In the genomic region with DNA sequence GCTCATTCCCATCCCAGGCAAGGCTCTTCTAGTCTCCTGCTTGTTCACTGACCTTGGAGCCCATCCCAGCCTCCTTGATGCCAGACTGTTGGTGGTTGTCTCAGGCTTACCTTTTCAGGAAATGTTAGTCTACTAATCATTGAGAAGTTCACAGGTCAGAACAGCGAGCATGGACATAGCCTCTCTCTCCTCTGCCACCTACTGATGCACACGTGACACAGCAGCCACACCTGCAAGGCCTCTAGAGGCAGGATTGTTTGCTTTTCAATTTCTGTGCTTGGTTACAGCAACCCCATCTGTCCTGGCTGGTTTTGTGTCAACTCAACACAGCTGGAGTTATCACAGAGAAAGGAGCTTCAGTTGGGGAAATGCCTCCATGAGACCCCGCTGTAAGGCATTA, we compare ENCODE assay signal across 24 mouse cellular contexts. TPM values are rescaled to one million over a fixed set of nuclear protein-coding genes. Genes with fewer than 3 reads are reported as not detected.
A peak's percentile ranks its signal among the peaks of the same experiment; 100 is the strongest.
DNase-seq lines count a peak whose midpoint lies in the region; TF ChIP-seq lines count a peak whose summit lies in the region.
"Had no signal": no experiment of that assay in that cellular context is flagged by ENCODE, and none has a peak within 500 bp of the region (broad histone marks: within the 10 kb centered on the region; RNA-seq: fewer than 3 reads in every experiment).

No protein-coding gene starts in this region.

- 23% methylated on average over 3 of the region's 3 CpGs for WGBS in small intestine, adult 2 months

- no peaks in the 10 kb centered on the region for H3K9me3 ChIP-seq in CH12.LX (replicated peaks; ENCODE audit: low read length)
- H3K9me3 ChIP-seq: embryonic facial prominence, embryonic 12.5 days; limb, embryonic 10.5 days; megakaryocyte, embryonic 14.5 days; midbrain, embryonic 13.5 days; neural tube, embryonic 12.5 days had no signal

- no peak for TF ChIP-seq POLR2A in CH12.LX (IDR thresholded peaks at IDR 0.05; ENCODE audit: low read depth, low read length)
- no peak for TF ChIP-seq POLR2A in small intestine, adult 2 months (IDR thresholded peaks at IDR 0.05; ENCODE audit: low read depth, low read length)

- DNase-seq in layer of hippocampus, adult 2 months (ENCODE audit: low spot score in 2 of 2), result no peak
- DNase-seq in layer of hippocampus, adult 18-20 months (ENCODE audit: low spot score in 2 of 2), result no peak
- DNase-seq in CH12.LX (ENCODE audit: extremely low read depth) (peak; percentile 26), ES-CJ7 (ENCODE audit: low read depth, low spot score) (peak; percentile 25)
- DNase-seq in adrenal gland, postnatal 25 days, result no peak
- no peak for DNase-seq in cerebellum, postnatal 36 days
- DNase-seq in frontal cortex, postnatal 10 days (ENCODE audit: low spot score in 2 of 2), result no peak
- DNase-seq: adrenal gland, adult 2 months; cerebellum, adult 18-20 months; cerebellum, postnatal 14 days; kidney, adult 9 months; kidney, postnatal 4 days; liver, postnatal 0 days; right cerebral cortex, postnatal 14 days; thymus, postnatal 14 days had no signal

- H3K27ac ChIP-seq in layer of hippocampus, adult 2 months, result no peak overlapping the region
- no peak overlapping the region for H3K27ac ChIP-seq in CH12.LX (ENCODE audit: insufficient read depth, low read depth)
- peak overlapping the region; percentile 82 for H3K27ac ChIP-seq in small intestine, adult 2 months (ENCODE audit: insufficient read depth, low read depth, low read length)
- H3K27ac ChIP-seq: embryonic facial prominence, embryonic 12.5 days; limb, embryonic 10.5 days; midbrain, embryonic 13.5 days; neural tube, embryonic 12.5 days had no signal

- dilution Hi-C loops in CH12.LX (cut with MboI; ENCODE audit: extremely low pct_ligation_motif_present, extremely low pct_unique_long_range_greater_than_20kb, low sequenced_read_pairs), result no loop called here

- H3K9ac ChIP-seq in CH12.LX (ENCODE audit: insufficient read depth, low read depth), result no peak overlapping the region
- H3K9ac ChIP-seq: embryonic facial prominence, embryonic 12.5 days; liver, postnatal 0 days; midbrain, embryonic 13.5 days; neural tube, embryonic 12.5 days had no signal

- H3K36me3 ChIP-seq in CH12.LX (replicated peaks in 1 of 2; ENCODE audit: control insufficient read depth in 1 of 2, insufficient read depth in 1 of 2, low read length in 1 of 2), result no peaks in the 10 kb centered on the region
- no peaks in the 10 kb centered on the region for H3K36me3 ChIP-seq in small intestine, adult 2 months (ENCODE audit: control insufficient read depth, insufficient read depth, low read length)
- H3K36me3 ChIP-seq: embryonic facial prominence, embryonic 12.5 days; limb, embryonic 10.5 days; midbrain, embryonic 13.5 days; neural tube, embryonic 12.5 days had no signal

- in situ Hi-C loops in CH12.LX (cut with MboI; ENCODE audit: low pct_ligation_motif_present, low pct_unique_long_range_greater_than_20kb, low sequenced_read_pairs), result no loop called here

- TF ChIP-seq RAD21 in CH12.LX (IDR thresholded peaks at IDR 0.05; ENCODE audit: low read depth, low read length), result peak; percentile 18

- H3K4me1 ChIP-seq in CH12.LX (ENCODE audit: control insufficient read depth in 1 of 2, insufficient read depth in 2 of 2), result peaks cover 9 to 10% of the 10 kb centered on the region in 2 experiments
- peaks cover 10% of the 10 kb centered on the region for H3K4me1 ChIP-seq in small intestine, adult 2 months (ENCODE audit: control insufficient read depth, insufficient read depth, insufficient read length, low read length)
- H3K4me1 ChIP-seq: embryonic facial prominence, embryonic 12.5 days; limb, embryonic 10.5 days; megakaryocyte, embryonic 14.5 days; midbrain, embryonic 13.5 days; neural tube, embryonic 12.5 days had no signal

- H3K4me3 ChIP-seq in layer of hippocampus, adult 2 months, result no peak overlapping the region
- H3K4me3 ChIP-seq in CH12.LX (replicated peaks in 1 of 3; ENCODE audit: low read depth in 2 of 3, low read length in 2 of 3, poor library complexity in 1 of 3), result no peak overlapping the region
- peak overlapping the region; percentile 2; the same call in 1 of the 2 replicates for H3K4me3 ChIP-seq in small intestine, adult 2 months (ENCODE audit: low read depth, low read length)
- H3K4me3 ChIP-seq: embryonic facial prominence, embryonic 12.5 days; limb, embryonic 10.5 days; megakaryocyte, embryonic 14.5 days; midbrain, embryonic 13.5 days; neural tube, embryonic 12.5 days had no signal

- peak overlapping the region; percentile 93; the same call in 1 of the 2 replicates for H3K4me2 ChIP-seq in CH12.LX (ENCODE audit: insufficient read depth, low read depth, poor library complexity, severe bottlenecking)
- H3K4me2 ChIP-seq: embryonic facial prominence, embryonic 12.5 days; liver, embryonic 11.5 days; midbrain, embryonic 13.5 days; neural tube, embryonic 12.5 days had no signal

- no peak for TF ChIP-seq EP300 in CH12.LX (IDR thresholded peaks at IDR 0.05; ENCODE audit: low read length)

- no peaks in the 10 kb centered on the region for H3K79me2 ChIP-seq in CH12.LX (replicated peaks; ENCODE audit: control insufficient read depth, extremely low read depth, insufficient read depth, poor library complexity, severe bottlenecking)

- no peaks in the 10 kb centered on the region for H3K27me3 ChIP-seq in CH12.LX (replicated peaks)
- no peaks in the 10 kb centered on the region for H3K27me3 ChIP-seq in small intestine, adult 2 months (ENCODE audit: control insufficient read depth, insufficient read depth, low read length)
- H3K27me3 ChIP-seq: embryonic facial prominence, embryonic 12.5 days; megakaryocyte, embryonic 14.5 days; midbrain, embryonic 13.5 days; neural tube, embryonic 12.5 days; Patski had no signal

- peak; percentile 18; the same call in 1 of the 2 replicates for TF ChIP-seq CTCF in layer of hippocampus, adult 2 months (conservative IDR thresholded peaks at IDR 0.05)
- TF ChIP-seq CTCF in CH12.LX (conservative IDR thresholded peaks at IDR 0.05 in 1 of 2, IDR thresholded peaks at IDR 0.05 in 1 of 2; ENCODE audit: low read depth in 2 of 2, low read length in 2 of 2), result peak; percentile 10 to 67; a peak in 2 of 4 replicates
- no peak for TF ChIP-seq CTCF in small intestine, adult 2 months (IDR thresholded peaks at IDR 0.05; ENCODE audit: extremely low read depth, insufficient read length, insufficient replicate concordance, low read depth, low read length)

TF ChIP-seq in CH12.LX, 34 proteins besides CTCF, POLR2A, EP300 and RAD21:
- TF ChIP-seq MYC (IDR thresholded peaks at IDR 0.05; ENCODE audit: low read depth, low read length) (no peak), USF2 (conservative IDR thresholded peaks at IDR 0.05; ENCODE audit: low read depth, low read length) (peak; percentile 75), USF1 (IDR thresholded peaks at IDR 0.05; ENCODE audit: low read depth, low read length) (peak; percentile 78), SMC3 (IDR thresholded peaks at IDR 0.05; ENCODE audit: low read depth, low read length) (0 out of 2 replicates have a peak, but pooled peaks have one; percentile 16), RCOR1 (conservative IDR thresholded peaks at IDR 0.05; ENCODE audit: low read depth, low read length) (no peak), IRF4 (IDR thresholded peaks at IDR 0.05; ENCODE audit: low read depth, low read length) (no peak; the same call in 1 of the 2 replicates), TBP (conservative IDR thresholded peaks at IDR 0.05; ENCODE audit: low read depth, low read length) (no peak), POLR2AphosphoS2 (IDR thresholded peaks at IDR 0.05; ENCODE audit: low read depth, low read length) (no peak), MAX (IDR thresholded peaks at IDR 0.05; ENCODE audit: low read length) (peak; percentile 89), KAT2A (IDR thresholded peaks at IDR 0.05; ENCODE audit: insufficient replicate concordance, low read length) (no peak), TCF12 (IDR thresholded peaks at IDR 0.05; ENCODE audit: low read depth, low read length) (no peak), MEF2A (IDR thresholded peaks at IDR 0.05; ENCODE audit: borderline replicate concordance, low read depth, low read length) (no peak), BHLHE40 (IDR thresholded peaks at IDR 0.05; ENCODE audit: low read depth, low read length) (peak; percentile 57), MAZ (IDR thresholded peaks at IDR 0.05; ENCODE audit: low read depth, low read length) (no peak), NELFE (IDR thresholded peaks at IDR 0.05; ENCODE audit: low read depth, low read length) (0 out of 2 replicates have a peak, but pooled peaks have one; percentile 3), ETS1 (conservative IDR thresholded peaks at IDR 0.05; ENCODE audit: low read depth, low read length) (no peak)

RNA-seq across cellular contexts. Expression of a gene that starts 52.1 kb away (rescaled TPM):
- 1 to 10 TPM; 8.9 to 9.1 TPM for total RNA-seq in layer of hippocampus, adult 2 months (2021)
- 1 to 10 TPM; 7.7 to 8.4 TPM for total RNA-seq in layer of hippocampus, adult 18-20 months (2021)
- not detected in 2 replicates for total RNA-seq in CH12.LX (2012; rRNA removed)
- total RNA-seq in CH12.LX (2014; rRNA removed), result not detected in 2 replicates
- not detected in 2 replicates for polyA plus RNA-seq in CH12.LX (2012; ENCODE audit: insufficient read length, low read depth)
- polyA plus RNA-seq in small intestine, adult 2 months (2012; rRNA removed), result 0.52 and 5.2 TPM in 2 replicates
- 4.7 and 4.9 TPM in 2 replicates for total RNA-seq in adrenal gland, postnatal 25 days (2021)
- polyA plus RNA-seq: liver, postnatal 0 days; spleen, adult 2 months had no signal

Comparison
In these comparisons a context has a peak if more than half of its experiments do, and no peak if none do; other contexts are left out.
1. DNase-seq: peak in CH12.LX (single experiment) and ES-CJ7 (single experiment); none in layer of hippocampus, adult 2 months (0 of 2), layer of hippocampus, adult 18-20 months (0 of 2), adrenal gland, postnatal 25 days (single experiment), cerebellum, postnatal 36 days (0 of 2) and frontal cortex, postnatal 10 days (0 of 2).